Comparison of ENCODE assay signal across 16 mouse cellular contexts in genomic region chr19:16477314-16477946, GRCm38 (mm10).
"Had no signal": no experiment of that assay in that cellular context is flagged by ENCODE, and none has a peak within 500 bp of the region (broad histone marks: within the 10 kb centered on the region; RNA-seq: fewer than 3 reads in every experiment).

No protein-coding gene starts in this region.

- H3K27ac ChIP-seq: hindbrain, embryonic 14.5 days; kidney, embryonic 15.5 days; limb, embryonic 12.5 days; midbrain, embryonic 12.5 days; neural tube, embryonic 13.5 days had no signal

- H3K4me2 ChIP-seq: hindbrain, embryonic 14.5 days; kidney, embryonic 15.5 days; limb, embryonic 12.5 days; midbrain, embryonic 12.5 days; neural tube, embryonic 13.5 days had no signal

- H3K4me3 ChIP-seq: kidney, embryonic 15.5 days; limb, embryonic 12.5 days; midbrain, embryonic 12.5 days; neural tube, embryonic 13.5 days had no signal

- DNase-seq: kidney, adult 2 months; kidney, postnatal 14 days; layer of hippocampus, adult 9-11 months; layer of hippocampus, postnatal 36 days; retina, postnatal 1 day; right cerebral cortex, postnatal 4 days; spleen, adult 18-20 months; thymus, adult 18-20 months; thymus, postnatal 14 days had no signal

- ATAC-seq: intestine, embryonic 16.5 days; midbrain, embryonic 16.5 days had no signal

- H3K9ac ChIP-seq: hindbrain, embryonic 14.5 days; kidney, embryonic 15.5 days; limb, embryonic 12.5 days; midbrain, embryonic 12.5 days; neural tube, embryonic 13.5 days had no signal

- H3K36me3 ChIP-seq: kidney, embryonic 15.5 days; limb, embryonic 12.5 days; midbrain, embryonic 12.5 days; neural tube, embryonic 13.5 days had no signal

- H3K27me3 ChIP-seq: kidney, embryonic 15.5 days; limb, embryonic 12.5 days; midbrain, embryonic 12.5 days; neural tube, embryonic 13.5 days had no signal

- H3K4me1 ChIP-seq: kidney, embryonic 15.5 days; limb, embryonic 12.5 days; midbrain, embryonic 12.5 days; neural tube, embryonic 13.5 days had no signal
